Mouse (Mus musculus): ENCODE data around the gene Serpinb7.

Gene Serpinb7

GRCm38 (mm10) chr1:107399355-107399754 lies at the start of gene Serpinb7:
Gene Serpinb7, plus strand, starts transcription at chr1:107399655.
- DNase-seq = no peak

- DNase-seq = no peak
Observed at GRCm38 (mm10) chr1:107350392-107350791, 49.1 kb upstream of the Serpinb7 start.

GRCm38 (mm10) chr1:107351115-107351514 lies 48.3 kb upstream of the Serpinb7 start:
- no peak for DNase-seq

- no peak for DNase-seq
Observed at GRCm38 (mm10) chr1:107353046-107353445, 46.4 kb upstream of the Serpinb7 start.

- DNase-seq = no peak
Observed at GRCm38 (mm10) chr1:107360898-107361297, 38.6 kb upstream of the Serpinb7 start, which contains the start of gene Serpinb11. Gene Serpinb11, plus strand, starts transcription at chr1:107361198.

- DNase-seq = no peak
Observed at GRCm38 (mm10) chr1:107365973-107366372, 33.5 kb upstream of the Serpinb7 start.

- DNase-seq = peak; percentile 2
Observed at GRCm38 (mm10) chr1:107368944-107369343, 30.5 kb upstream of the Serpinb7 start.

- no peak for DNase-seq
Observed at GRCm38 (mm10) chr1:107376952-107377351, 22.5 kb upstream of the Serpinb7 start.

GRCm38 (mm10) chr1:107378368-107378767 lies 21.1 kb upstream of the Serpinb7 start:
- DNase-seq = no peak

GRCm38 (mm10) chr1:107381491-107381890 lies 18.0 kb upstream of the Serpinb7 start:
- no peak for DNase-seq

GRCm38 (mm10) chr1:107382404-107382803 lies 17.1 kb upstream of the Serpinb7 start:
- no peak for DNase-seq

GRCm38 (mm10) chr1:107384532-107384931 lies 14.9 kb upstream of the Serpinb7 start:
- DNase-seq = no peak

GRCm38 (mm10) chr1:107389753-107390152 lies 9.7 kb upstream of the Serpinb7 start:
- no peak for DNase-seq

GRCm38 (mm10) chr1:107397481-107397880 lies 2.0 kb upstream of the Serpinb7 start:
- DNase-seq = no peak

- no peak for DNase-seq
Observed at GRCm38 (mm10) chr1:107402082-107402481, 2.6 kb downstream of the Serpinb7 start.

- DNase-seq = no peak
Observed at GRCm38 (mm10) chr1:107414650-107415049, 15.2 kb downstream of the Serpinb7 start.

- no peak for DNase-seq
Observed at GRCm38 (mm10) chr1:107422487-107422886, 23.0 kb downstream of the Serpinb7 start.

GRCm38 (mm10) chr1:107431253-107431652 lies 31.8 kb downstream of the Serpinb7 start:
- no peak for DNase-seq

GRCm38 (mm10) chr1:107435528-107435927 lies 36.1 kb downstream of the Serpinb7 start:
- no peak for DNase-seq

- no peak for DNase-seq
Observed at GRCm38 (mm10) chr1:107439462-107439861, 40.0 kb downstream of the Serpinb7 start.

- no peak for DNase-seq
Observed at GRCm38 (mm10) chr1:107445352-107445751, 45.9 kb downstream of the Serpinb7 start.

GRCm38 (mm10) chr1:107447228-107447931 lies 47.9 kb downstream of the Serpinb7 start:
- DNase-seq = no peak

GRCm38 (mm10) chr1:107479909-107480308 lies 80.5 kb downstream of the Serpinb7 start:
- DNase-seq = no peak

GRCm38 (mm10) chr1:107481452-107481851 lies 82.0 kb downstream of the Serpinb7 start:
- DNase-seq = peak; percentile 18

GRCm38 (mm10) chr1:107489577-107489976 lies 90.1 kb downstream of the Serpinb7 start:
- no peak for DNase-seq

Measured in cerebellum, adult 11-12 months (tissue).